Mouse (Mus musculus) heart, postnatal 36 days (tissue): Measurements from ENCODE around the gene 2310061N02Rik. TPM values are rescaled to one million over a fixed set of nuclear protein-coding genes. Genes with fewer than 3 reads are reported as not detected.
"Not testable (repeated sequence)": the region's sequence is repeated elsewhere in the genome, so short reads cannot be mapped to it uniquely, and the experiment has no call there.

Experiments used
- DNase-seq, 2 experiments: peaks; one replicate each; pipeline ENCODE4 v3.0.0; 2021 to 2022
- intact Hi-C: fragments of 180-260 bp; cut with DNase I; formaldehyde crosslinking; loops from one replicate; pipeline ENCODE4 v1.15.1; 2025
- total RNA-seq, 2 experiments: library from RNA; stranded (reverse); gene quantifications; 2 replicates each; pipeline ENCODE4 v1.2.3; 2021

2310061N02Rik gene
- total RNA-seq: not detected

- no peak for DNase-seq
- intact Hi-C loops: no loop called here
Observed at GRCm38 (mm10) chr16:88707496-88708012, at the start of gene 2310061N02Rik. Gene 2310061N02Rik (minus strand): TSS chr16:88707962.

- DNase-seq, intact Hi-C loops: not testable (repeated sequence)
Observed at GRCm38 (mm10) chr16:88751535-88751934, 43.8 kb upstream of the 2310061N02Rik start, which contains the start of gene Krtap13. Gene Krtap13 (minus strand): TSS chr16:88751635.

GRCm38 (mm10) chr16:88747943-88748342 is 40.2 kb upstream of the 2310061N02Rik start:
- no peak for DNase-seq
- intact Hi-C loops: no loop called here

GRCm38 (mm10) chr16:88744750-88745340 is 37.1 kb upstream of the 2310061N02Rik start:
- intact Hi-C loops: no loop called here
- no peak for DNase-seq

- no peak for DNase-seq
- intact Hi-C loops: no loop called here
Observed at GRCm38 (mm10) chr16:88735391-88735790, 27.6 kb upstream of the 2310061N02Rik start.

GRCm38 (mm10) chr16:88728812-88729275 is 21.1 kb upstream of the 2310061N02Rik start, which contains the start of gene Krtap13-1:
Gene Krtap13-1 (plus strand): TSS chr16:88728862.
- no peak for DNase-seq
- intact Hi-C loops: no loop called here

GRCm38 (mm10) chr16:88720031-88720430 is 12.3 kb upstream of the 2310061N02Rik start:
- intact Hi-C loops: no loop called here
- no peak for DNase-seq

- no peak for DNase-seq
- intact Hi-C loops: no loop called here
Observed at GRCm38 (mm10) chr16:88716549-88716948, 8.8 kb upstream of the 2310061N02Rik start.

GRCm38 (mm10) chr16:88711245-88711644 is 3.5 kb upstream of the 2310061N02Rik start:
- intact Hi-C loops: no loop called here
- no peak for DNase-seq

- intact Hi-C loops: no loop called here
- no peak for DNase-seq
Observed at GRCm38 (mm10) chr16:88710757-88711156, 3.0 kb upstream of the 2310061N02Rik start.

GRCm38 (mm10) chr16:88701072-88701864 is 6.5 kb downstream of the 2310061N02Rik start:
- no peak for DNase-seq
- intact Hi-C loops: no loop called here

GRCm38 (mm10) chr16:88696256-88696655 is 11.5 kb downstream of the 2310061N02Rik start:
- intact Hi-C loops: no loop called here
- DNase-seq: no peak

- intact Hi-C loops: no loop called here
Observed at GRCm38 (mm10) chr16:88681282-88681681, 26.5 kb downstream of the 2310061N02Rik start.

GRCm38 (mm10) chr16:88679099-88679498 is 28.7 kb downstream of the 2310061N02Rik start:
- no peak for DNase-seq
- intact Hi-C loops: no loop called here

More at GRCm38 (mm10) chr16:88681282-88681681, 26.5 kb downstream of the 2310061N02Rik start:
- DNase-seq: no peak

GRCm38 (mm10) chr16:88671571-88671970 is 36.2 kb downstream of the 2310061N02Rik start, which contains the start of gene Krtap27-1:
Gene Krtap27-1 (minus strand): TSS chr16:88671671.
- no peak for DNase-seq
- intact Hi-C loops: no loop called here

- DNase-seq: no peak
Observed at GRCm38 (mm10) chr16:88657426-88657825, 50.3 kb downstream of the 2310061N02Rik start.

More at GRCm38 (mm10) chr16:88657426-88657825, 50.3 kb downstream of the 2310061N02Rik start:
- intact Hi-C loops: no loop called here

Other genes starting within 250 kb of the 2310061N02Rik start
- not detected for gene Cldn17, start 201.0 kb downstream of the 2310061N02Rik start, total RNA-seq
- gene Cldn8, start 144.8 kb downstream of the 2310061N02Rik start, total RNA-seq: not detected
- gene Krtap24-1, start 95.7 kb downstream of the 2310061N02Rik start, total RNA-seq: not detected
- gene 2310079G19Rik, start 80.3 kb downstream of the 2310061N02Rik start, total RNA-seq: not detected
- gene Krtap26-1, start 60.2 kb downstream of the 2310061N02Rik start, total RNA-seq: not detected
- not detected for gene Krtap27-1, start 36.3 kb downstream of the 2310061N02Rik start, total RNA-seq
- gene Krtap13-1, start 20.9 kb upstream of the 2310061N02Rik start, total RNA-seq: not detected
- not detected for gene Krtap13, start 43.7 kb upstream of the 2310061N02Rik start, total RNA-seq
- not detected for gene 2310034C09Rik, start 50.9 kb upstream of the 2310061N02Rik start, total RNA-seq
- not detected for gene 2310057N15Rik, start 66.2 kb upstream of the 2310061N02Rik start, total RNA-seq
- not detected for gene Gm5965, start 69.9 kb upstream of the 2310061N02Rik start, total RNA-seq
- not detected for gene Gm20741, start 104.3 kb upstream of the 2310061N02Rik start, total RNA-seq
- not detected for gene Krtap15, start 112.3 kb upstream of the 2310061N02Rik start, total RNA-seq
- gene Krtap14, start 118.2 kb upstream of the 2310061N02Rik start, total RNA-seq: not detected
- not detected for gene Krtap19-1, start 161.4 kb upstream of the 2310061N02Rik start, total RNA-seq
- not detected for gene Krtap19-2, start 166.3 kb upstream of the 2310061N02Rik start, total RNA-seq
- gene Krtap19-3, start 170.1 kb upstream of the 2310061N02Rik start, total RNA-seq: not detected
- not detected for gene Krtap19-4, start 177.1 kb upstream of the 2310061N02Rik start, total RNA-seq
- gene Krtap19-5, start 188.5 kb upstream of the 2310061N02Rik start, total RNA-seq: not detected
- gene Krtap19-9b, start 224.3 kb upstream of the 2310061N02Rik start, total RNA-seq: not detected